Mouse (Mus musculus) forebrain, embryonic 11.5 days (tissue): ENCODE measurements around the gene Zkscan3. TPM values are rescaled to one million over a fixed set of nuclear protein-coding genes. Genes with fewer than 3 reads are reported as not detected.
"Not testable (repeated sequence)": the region's sequence is repeated elsewhere in the genome, so short reads cannot be mapped to it uniquely, and the experiment has no call there.

Experiments
- ATAC-seq: fragments of 200-750 bp; cut with Nextera tagmentation; replicated peaks from 2 replicates; pipeline ENCODE4 v1.8.0; 2017; ENCODE audit warnings: moderate TSS enrichment; ENCODE audit not compliant: low FRiP score
- DNase-seq: peaks from one replicate; pipeline ENCODE4 v3.0.0-alpha.2; 2017; ENCODE audit warnings: low spot score
- H3K27ac ChIP-seq: fragments of 300-500 bp; sonication (generic); 2 replicates; pipeline ENCODE4 v1.5.1; 2014; ENCODE audit warnings: low read depth, low read length
- H3K27me3 ChIP-seq: fragments of 300-500 bp; sonication (generic); 2 replicates; pipeline ENCODE4 v1.6.1; 2014; ENCODE audit warnings: mild to moderate bottlenecking, low read length, mixed read lengths; ENCODE audit not compliant: control insufficient read depth, insufficient read depth
- H3K36me3 ChIP-seq: fragments of 300-500 bp; sonication (generic); 2 replicates; pipeline ENCODE4 v1.6.1; 2014; ENCODE audit warnings: mild to moderate bottlenecking, low read length, moderate library complexity, mixed read lengths; ENCODE audit not compliant: control insufficient read depth, insufficient read depth
- H3K4me1 ChIP-seq: fragments of 300-500 bp; sonication (generic); replicated peaks from 2 replicates; pipeline ENCODE4 v1.6.1; 2014; ENCODE audit warnings: low read length, mixed read lengths; ENCODE audit not compliant: control insufficient read depth, insufficient read depth
- H3K4me2 ChIP-seq: fragments of 300-500 bp; sonication (generic); 2 replicates; pipeline ENCODE4 v1.6.1; 2014; ENCODE audit warnings: low read depth, mild to moderate bottlenecking, low read length, moderate library complexity, mixed read lengths; ENCODE audit not compliant: severe bottlenecking
- H3K4me3 ChIP-seq: fragments of 300-500 bp; sonication (generic); 2 replicates; pipeline ENCODE4 v1.5.1; 2014; ENCODE audit warnings: low read depth, low read length
- H3K9ac ChIP-seq: fragments of 300-500 bp; sonication (generic); 2 replicates; pipeline ENCODE4 v1.6.1; 2014; ENCODE audit warnings: low read length
- H3K9me3 ChIP-seq: fragments of 300-500 bp; sonication (generic); 2 replicates; pipeline ENCODE4 v1.6.1; 2016; ENCODE audit warnings: low read length, mixed read lengths; ENCODE audit not compliant: control insufficient read depth
- WGBS: fragments of 180-500 bp; shearing (Covaris S2); extraction: QIAGEN DNeasy Blood & Tissue Kit; methylation state at CpG from one replicate; pipeline ENCODE4 v1.1.7; 2014; 5-methylcytosine and 5-hydroxymethylcytosine counted together
- polyA plus RNA-seq: library from polyadenylated mRNA; unstranded; fragments of >200 nt; fragmentation: Nextera tagmentation; extraction: Ambion mirVana; gene quantifications from 2 replicates; pipeline ENCODE4 v1.2.1, GENCODE M21; 2014

Gene Zkscan3
- polyA plus RNA-seq, 1 experiment from 2014 or later = 91.3 TPM

DNA sequence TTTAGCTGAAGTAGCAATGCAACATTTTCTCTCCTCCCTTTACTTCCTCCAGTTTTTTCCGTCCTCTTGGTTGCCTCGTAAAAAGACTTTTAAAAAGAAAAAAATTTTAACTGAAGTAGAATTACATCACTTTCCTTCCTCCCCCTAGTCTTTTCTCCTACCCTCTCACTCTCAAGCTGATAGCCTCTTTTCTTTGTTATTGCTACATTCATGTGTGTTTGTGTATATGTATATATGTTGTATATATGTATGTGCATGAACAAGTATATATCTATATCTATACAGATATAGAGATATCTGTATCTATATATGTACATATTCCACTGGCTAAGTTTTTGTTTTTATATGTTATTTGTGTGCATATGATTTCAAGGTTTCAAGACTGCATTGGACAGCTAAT is 293 bp upstream of the Zkscan3 start:
- Histone ChIP-seq H3K4me2 (peak overlapping the region; percentile 48; the same call in 1 of the 2 replicates), H3K9me3 (no peaks in the 10 kb centered on the region), H3K36me3 (no peaks in the 10 kb centered on the region), H3K27me3 (no peaks in the 10 kb centered on the region), H3K4me1 (no peaks in the 10 kb centered on the region; the same call in 1 of the 2 replicates), H3K9ac (peak overlapping the region; percentile 87), H3K4me3 (peak overlapping the region; percentile 84), H3K27ac (no peak overlapping the region)
- DNase-seq (no peak), ATAC-seq (peak; percentile 57; the same call in 1 of the 2 replicates)
- 0% methylated on average over 2 of the region's 2 CpGs for WGBS

DNA sequence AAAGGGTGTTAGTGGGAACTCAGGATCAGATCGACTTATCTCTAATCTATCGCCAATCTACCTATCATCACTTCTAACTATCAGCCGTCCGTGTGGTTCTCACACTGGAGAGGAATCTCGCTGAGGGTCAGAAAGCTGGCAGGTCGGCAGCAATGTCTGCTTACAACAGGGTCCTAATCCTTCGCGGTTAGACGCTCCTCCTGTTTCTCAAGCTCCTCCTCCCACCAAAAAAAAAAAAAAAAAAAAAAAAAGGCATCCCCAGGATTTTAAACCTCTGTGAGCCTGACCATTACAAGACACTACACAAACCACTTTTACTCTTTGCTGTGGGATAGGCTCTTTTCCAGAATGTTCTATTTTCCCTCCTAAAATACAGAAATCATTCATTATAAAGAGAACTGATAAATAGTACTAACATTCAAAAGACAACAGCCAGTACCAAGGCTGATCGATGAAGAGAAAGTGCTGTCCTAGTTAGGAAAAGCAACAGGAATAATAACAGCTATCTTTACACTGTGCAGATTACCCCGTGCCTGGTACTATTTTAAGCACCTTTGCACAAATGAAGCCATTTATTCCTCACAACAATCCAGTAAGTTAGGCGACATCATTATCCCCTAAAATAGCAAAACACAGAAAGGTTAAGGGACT is 794 bp downstream of the Zkscan3 start:
- peak overlapping the region; percentile 87 for H3K9ac ChIP-seq
- no peak overlapping the region; the same call in 1 of the 2 replicates for H3K27ac ChIP-seq
- peak; percentile 11; the same call in 1 of the 2 replicates for ATAC-seq
- no peaks in the 10 kb centered on the region; the same call in 1 of the 2 replicates for H3K4me1 ChIP-seq
- H3K36me3 ChIP-seq = no peaks in the 10 kb centered on the region
- no peaks in the 10 kb centered on the region for H3K27me3 ChIP-seq
- WGBS = 13% methylated on average over 12 of the region's 12 CpGs
- H3K4me3 ChIP-seq = peak overlapping the region; percentile 84
- H3K9me3 ChIP-seq = no peaks in the 10 kb centered on the region
- DNase-seq = no peak
- peak overlapping the region; percentile 48 for H3K4me2 ChIP-seq

DNA sequence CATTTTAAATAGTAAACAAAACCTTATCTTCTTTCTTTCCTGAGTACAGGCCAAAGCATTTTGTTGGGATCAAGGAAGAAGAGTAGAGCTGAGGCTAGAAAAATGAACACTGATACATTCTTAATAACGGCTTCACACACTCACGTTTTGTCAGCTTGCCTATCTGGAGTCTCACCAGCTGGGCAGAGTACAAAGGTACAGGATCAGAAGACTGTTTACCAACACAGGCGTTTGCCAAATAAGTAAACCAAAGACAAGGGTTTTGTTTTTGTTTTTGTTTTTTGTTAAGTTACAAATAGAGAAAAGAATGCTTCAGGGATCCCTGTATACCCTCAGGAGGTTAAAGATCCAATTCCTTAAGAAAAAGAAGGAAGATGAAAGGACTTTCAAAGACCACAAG is 1.4 kb downstream of the Zkscan3 start:
- H3K36me3 ChIP-seq = no peaks in the 10 kb centered on the region
- H3K9ac ChIP-seq = peak overlapping the region; percentile 87; the same call in 1 of the 2 replicates
- DNase-seq (no peak), ATAC-seq (no peak)
- peak overlapping the region; percentile 48 for H3K4me2 ChIP-seq
- H3K4me3 ChIP-seq = peak overlapping the region; percentile 84
- H3K9me3 ChIP-seq = no peaks in the 10 kb centered on the region
- no peak overlapping the region for H3K27ac ChIP-seq
- H3K4me1 ChIP-seq = no peaks in the 10 kb centered on the region; the same call in 1 of the 2 replicates
- no peaks in the 10 kb centered on the region for H3K27me3 ChIP-seq
- WGBS = 89% methylated on average over 3 of the region's 3 CpGs

DNA sequence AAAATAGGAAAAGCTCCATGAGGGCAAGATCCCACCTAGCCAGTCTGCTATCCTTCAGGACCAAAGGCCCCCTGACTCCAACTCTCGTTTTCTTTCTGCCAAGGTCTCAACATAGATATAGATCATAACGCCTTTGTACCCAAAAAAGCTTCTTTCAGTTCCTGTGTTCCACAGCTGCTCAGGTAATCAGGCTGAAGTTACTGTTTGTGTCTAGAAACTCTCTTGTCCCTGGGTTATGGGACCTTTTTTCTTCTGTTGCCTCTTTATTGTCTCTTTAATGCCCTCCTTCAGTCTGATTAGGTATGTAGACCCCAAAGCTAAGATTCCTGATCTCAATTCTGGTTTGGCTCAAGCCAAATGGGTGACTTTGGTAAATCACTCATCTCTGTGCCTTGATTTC is 5.1 kb downstream of the Zkscan3 start:
- Histone ChIP-seq H3K27me3 (no peaks in the 10 kb centered on the region), H3K4me1 (no peaks in the 10 kb centered on the region; the same call in 1 of the 2 replicates), H3K9me3 (no peaks in the 10 kb centered on the region), H3K4me3 (no peak overlapping the region), H3K36me3 (peaks cover 14% of the 10 kb centered on the region), H3K4me2 (no peak overlapping the region), H3K27ac (no peak overlapping the region), H3K9ac (no peak overlapping the region)
- 93% methylated on average over 2 of the region's 2 CpGs for WGBS
- ATAC-seq = no peak
- no peak for DNase-seq

DNA sequence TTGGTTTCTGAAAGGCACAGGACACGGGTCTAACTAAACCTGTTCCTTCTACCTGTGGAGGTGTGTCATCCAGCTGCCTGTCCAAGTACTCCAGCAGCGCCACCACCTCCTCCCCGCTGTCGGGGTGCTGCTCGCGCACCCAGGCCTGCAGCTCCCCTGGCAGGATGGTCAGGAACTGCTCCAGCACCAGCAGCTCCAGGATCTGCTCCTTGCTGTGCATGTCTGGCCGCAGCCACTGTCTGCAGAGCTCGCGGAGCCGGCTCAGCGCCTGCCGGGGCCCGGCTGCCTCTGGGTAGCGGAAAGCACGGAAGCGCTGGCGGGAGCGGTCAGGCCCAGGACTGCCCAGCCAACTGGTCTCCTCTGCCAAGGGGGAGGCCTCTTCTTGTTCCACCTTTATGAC is 6.5 kb downstream of the Zkscan3 start:
- not testable (repeated sequence) for DNase-seq, H3K9me3 ChIP-seq, H3K9ac ChIP-seq, H3K4me3 ChIP-seq, H3K27me3 ChIP-seq, H3K27ac ChIP-seq, H3K4me1 ChIP-seq, H3K4me2 ChIP-seq
- 0 out of 2 replicates have a peak, but pooled peaks have one; percentile 30 for ATAC-seq
- peaks cover 23% of the 10 kb centered on the region for H3K36me3 ChIP-seq
- 91% methylated on average over 14 of the region's 18 CpGs for WGBS

DNA sequence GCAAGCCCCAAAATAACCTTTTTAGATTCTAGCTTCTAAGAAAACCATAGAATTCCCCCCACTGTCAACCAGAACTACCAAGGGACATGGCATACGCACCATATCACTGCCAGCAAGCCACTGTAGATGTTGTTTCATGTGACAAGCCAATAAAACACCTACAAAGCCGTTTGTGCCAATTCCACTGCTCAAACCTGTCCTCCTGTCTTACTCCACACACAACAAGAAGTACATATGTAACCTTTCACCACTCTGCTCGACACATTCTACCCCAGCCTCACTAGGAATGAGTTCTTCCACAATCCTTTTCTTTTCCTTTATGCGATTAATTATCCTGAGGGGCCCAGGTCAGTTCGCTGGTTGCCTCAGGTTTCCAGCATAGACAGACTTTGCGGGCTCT is 6.9 kb downstream of the Zkscan3 start:
- DNase-seq (no peak), ATAC-seq (no peak)
- Histone ChIP-seq H3K36me3 (peaks cover 27% of the 10 kb centered on the region), H3K27ac (no peak overlapping the region), H3K4me1 (no peaks in the 10 kb centered on the region), H3K9me3 (no peaks in the 10 kb centered on the region), H3K4me3 (no peak overlapping the region), H3K27me3 (no peaks in the 10 kb centered on the region), H3K9ac (no peak overlapping the region), H3K4me2 (no peak overlapping the region)
- WGBS = 94% methylated on average over 6 of the region's 6 CpGs

DNA sequence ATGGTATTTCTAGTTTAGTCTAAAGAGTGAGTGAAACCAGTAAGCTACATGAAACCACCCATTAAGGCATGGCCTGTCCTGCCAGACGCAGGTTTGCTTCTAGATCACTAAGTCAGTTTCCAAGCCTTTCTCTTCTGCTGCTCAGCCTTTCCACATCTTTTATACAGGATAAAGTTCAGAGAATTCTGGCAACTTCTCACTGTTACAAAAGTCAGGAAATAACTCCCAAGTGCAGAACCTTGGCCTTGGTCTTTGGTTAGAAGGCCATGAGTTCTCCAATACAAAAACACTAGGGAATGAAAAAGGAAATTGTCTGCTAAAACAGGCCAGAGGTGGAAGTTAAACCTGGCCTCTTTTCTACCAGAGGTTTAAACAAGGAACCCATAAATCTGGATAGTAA is 7.3 kb downstream of the Zkscan3 start:
- Histone ChIP-seq H3K9ac (no peak overlapping the region), H3K27ac (no peak overlapping the region), H3K4me2 (no peak overlapping the region), H3K36me3 (peaks cover 28% of the 10 kb centered on the region), H3K4me3 (no peak overlapping the region), H3K4me1 (no peaks in the 10 kb centered on the region), H3K27me3 (no peaks in the 10 kb centered on the region), H3K9me3 (no peaks in the 10 kb centered on the region)
- DNase-seq (no peak), ATAC-seq (no peak)
- 95% methylated on average over 1 of the region's 1 CpGs for WGBS

DNA sequence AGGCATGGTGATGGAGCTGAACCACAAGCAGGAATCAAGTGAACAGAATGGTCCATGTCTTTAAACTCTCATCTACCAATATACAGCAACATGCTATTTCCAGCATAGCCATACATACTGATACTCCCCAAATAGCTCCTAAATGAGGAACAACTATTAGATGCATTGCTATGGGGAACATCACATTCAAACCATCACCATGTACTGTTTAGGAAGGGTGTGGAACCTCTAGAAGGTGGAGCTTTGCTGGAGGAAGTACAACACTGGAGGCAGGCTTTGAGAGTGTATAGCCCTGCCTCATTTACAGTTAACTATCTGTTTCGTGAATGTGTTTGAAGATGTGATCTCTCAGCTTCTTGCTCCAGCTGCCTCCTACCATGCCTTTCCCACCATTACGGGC is 24.8 kb downstream of the Zkscan3 start:
- Histone ChIP-seq H3K9ac (no peak overlapping the region), H3K4me3 (no peak overlapping the region), H3K9me3 (no peaks in the 10 kb centered on the region), H3K27me3 (no peaks in the 10 kb centered on the region), H3K4me1 (no peaks in the 10 kb centered on the region), H3K4me2 (no peak overlapping the region), H3K27ac (no peak overlapping the region), H3K36me3 (no peaks in the 10 kb centered on the region)
- no peak for DNase-seq
- WGBS = 85% methylated on average over 2 of the region's 2 CpGs
- no peak for ATAC-seq

DNA sequence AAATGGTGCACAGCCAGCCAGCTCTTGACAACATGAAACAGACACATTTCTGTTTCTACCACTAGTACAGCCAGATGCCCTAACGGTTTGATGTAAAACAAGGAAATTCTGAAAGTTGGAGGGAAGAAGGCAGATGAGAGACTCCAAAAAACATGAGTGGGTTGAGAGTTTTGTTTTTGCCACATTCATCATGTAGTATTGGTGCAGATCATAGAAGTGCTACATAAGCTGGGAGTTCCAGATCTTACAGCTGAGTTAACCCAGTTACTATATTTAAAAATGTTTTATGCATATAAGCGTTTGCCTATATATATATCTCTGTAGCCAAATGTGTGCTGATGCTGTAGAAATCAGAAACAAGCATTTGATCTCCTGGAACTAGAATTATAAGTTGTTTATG is 29.9 kb downstream of the Zkscan3 start:
- no peak for ATAC-seq
- no peak for DNase-seq
- WGBS = 95% methylated on average over 2 of the region's 2 CpGs
- H3K27me3 ChIP-seq = no peaks in the 10 kb centered on the region
- no peak overlapping the region for H3K27ac ChIP-seq
- no peaks in the 10 kb centered on the region for H3K4me1 ChIP-seq
- no peaks in the 10 kb centered on the region; the same call in 1 of the 2 replicates for H3K36me3 ChIP-seq
- H3K4me3 ChIP-seq = no peak overlapping the region
- H3K9me3 ChIP-seq = no peaks in the 10 kb centered on the region
- H3K4me2 ChIP-seq = no peak overlapping the region
- H3K9ac ChIP-seq = no peak overlapping the region
